Mouse (Mus musculus) 416B (cell line): ENCODE measurements at regions not wholly inside any gene's neighbourhood (a gene's known extent, or its start where the extent isn't known, plus 50 kb on each side); places are given as distances from the start of the nearest gene placed in this dataset.

Experiments
- DNase-seq: peaks from one replicate; pipeline ENCODE4 v3.0.0; 2011; ENCODE audit warnings: low read depth

DNA sequence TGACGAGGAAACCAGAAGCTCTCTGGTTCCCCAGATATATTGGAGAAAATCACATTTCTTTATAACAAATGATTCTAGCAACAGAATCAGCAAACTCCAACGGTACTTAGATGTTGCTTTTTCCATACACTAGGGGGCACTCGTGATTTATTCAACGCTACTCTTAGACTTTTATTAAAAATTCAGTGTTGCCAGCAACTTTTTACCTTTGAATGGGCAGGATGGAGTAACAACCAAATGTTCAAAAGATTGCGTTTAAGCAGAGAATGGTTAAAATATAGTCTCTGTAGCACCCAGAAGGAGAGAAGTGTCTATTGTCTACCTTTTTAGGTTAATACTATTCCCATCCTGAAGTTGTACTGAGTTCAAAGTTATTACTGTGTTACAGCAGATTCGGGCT is 715.4 kb upstream of the Cblb start:
- DNase-seq = peak; percentile 73

DNA sequence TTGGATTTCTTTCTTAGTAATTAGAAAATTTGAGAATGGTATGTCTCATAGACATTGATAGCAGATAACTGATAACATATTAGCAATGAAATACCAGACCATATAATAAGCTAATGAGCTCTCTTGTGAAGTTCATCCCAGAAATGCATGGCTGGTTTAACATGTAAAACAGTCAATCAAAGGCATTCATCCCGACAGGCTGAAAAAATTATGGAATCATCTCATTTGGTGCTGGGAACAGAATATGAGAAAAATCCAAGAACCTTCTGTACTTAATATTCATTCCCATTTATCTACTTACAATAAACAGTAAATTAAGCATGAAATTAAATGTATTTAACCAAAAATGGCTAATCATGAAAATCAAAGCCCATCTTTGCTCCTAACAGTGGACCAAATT is 698.8 kb upstream of the Cblb start:
- DNase-seq = no peak

DNA sequence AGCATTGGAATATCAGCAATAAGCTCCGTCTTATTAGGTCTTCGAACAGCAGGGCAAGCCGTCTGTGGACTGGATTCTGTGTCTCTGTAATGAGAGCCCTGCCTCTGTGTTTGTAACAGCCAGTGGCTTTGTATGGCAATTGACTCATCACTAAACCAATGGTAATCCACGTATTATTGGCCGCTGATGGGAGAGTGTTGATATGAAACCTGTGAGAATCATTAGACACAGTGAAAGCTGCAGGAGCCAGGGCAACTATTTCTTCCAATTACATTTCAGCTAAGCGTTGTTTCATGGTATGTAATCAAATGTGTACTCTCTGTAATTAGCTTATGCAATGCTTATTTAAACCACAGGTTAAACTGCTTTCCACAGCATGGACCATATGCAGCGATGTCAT is 696.1 kb upstream of the Cblb start:
- DNase-seq = no peak

DNA sequence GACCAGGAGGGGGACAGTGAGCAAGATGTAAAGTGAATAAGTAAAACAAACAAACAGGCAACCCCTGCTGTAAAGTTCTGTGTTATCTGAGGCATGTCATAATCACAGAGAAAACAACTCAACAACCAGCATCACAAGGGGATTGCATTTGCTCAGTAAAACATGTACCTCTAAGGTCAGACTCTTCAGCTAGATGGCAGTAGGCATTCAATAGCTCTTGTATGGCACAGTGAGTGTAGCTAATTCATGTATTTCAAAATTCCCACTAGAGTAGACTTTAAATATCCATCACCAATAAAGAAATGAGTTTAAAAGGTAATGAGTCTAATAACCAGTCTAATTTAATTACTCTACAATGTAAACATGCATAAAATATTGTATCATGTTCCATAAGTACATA is 683.9 kb upstream of the Cblb start:
- peak; percentile 33 for DNase-seq

DNA sequence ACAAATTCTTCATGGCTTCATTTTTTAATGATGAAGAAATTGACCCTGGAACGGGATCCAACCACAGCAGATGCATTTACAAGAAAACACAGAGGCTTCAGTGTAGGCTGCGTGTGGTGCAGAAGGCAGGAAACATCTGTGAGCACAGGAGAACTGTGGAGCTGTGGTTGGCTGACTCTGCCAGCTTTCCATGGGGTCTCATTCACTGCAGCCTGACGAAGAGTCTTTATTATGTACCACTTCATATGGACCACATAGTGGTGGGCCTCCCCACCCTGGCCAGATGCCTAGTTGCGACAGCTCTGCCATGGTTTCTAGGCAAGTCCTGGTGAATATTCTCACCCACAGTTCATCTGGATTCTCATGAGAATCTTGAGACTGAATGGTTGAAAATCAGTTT is 678.9 kb upstream of the Cblb start:
- DNase-seq = peak; percentile 89

DNA sequence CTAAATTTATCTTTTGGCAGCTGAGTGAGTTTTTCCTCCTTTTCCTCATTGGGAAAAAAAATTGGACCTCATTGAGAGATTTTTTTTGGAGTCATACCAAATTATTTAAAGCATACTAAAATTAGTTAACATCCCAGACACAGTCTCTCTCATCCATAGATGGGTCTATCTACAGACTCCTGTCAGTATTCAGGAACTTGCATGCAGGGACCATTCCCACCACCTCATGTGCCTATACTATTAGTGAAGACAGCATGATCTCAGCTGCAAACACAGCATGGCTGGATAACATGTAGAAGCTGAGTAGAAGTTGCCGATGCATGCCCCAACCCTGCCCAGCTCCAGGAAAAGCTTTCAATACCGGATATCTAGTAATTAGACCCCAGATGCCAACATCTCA is 677.2 kb upstream of the Cblb start:
- no peak for DNase-seq

DNA sequence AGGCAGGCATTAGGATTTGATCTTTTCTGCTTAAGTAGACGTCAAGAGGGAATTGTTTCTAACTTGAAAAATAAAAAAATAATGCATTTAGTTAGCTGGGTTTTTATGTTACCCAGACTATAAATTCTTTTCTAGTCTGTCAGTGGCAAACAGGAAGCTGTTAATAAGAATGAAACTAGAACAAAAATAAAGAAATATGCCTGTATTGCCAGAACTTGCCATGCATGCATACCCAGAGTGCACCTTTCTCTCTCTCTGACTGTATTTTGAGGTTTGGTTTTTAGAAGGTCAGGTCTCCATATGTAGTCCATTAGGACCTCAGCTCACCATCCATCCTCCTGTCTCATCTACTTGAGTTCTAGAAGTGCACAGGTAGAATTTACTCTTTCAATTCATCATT is 661.0 kb upstream of the Cblb start:
- DNase-seq = no peak

DNA sequence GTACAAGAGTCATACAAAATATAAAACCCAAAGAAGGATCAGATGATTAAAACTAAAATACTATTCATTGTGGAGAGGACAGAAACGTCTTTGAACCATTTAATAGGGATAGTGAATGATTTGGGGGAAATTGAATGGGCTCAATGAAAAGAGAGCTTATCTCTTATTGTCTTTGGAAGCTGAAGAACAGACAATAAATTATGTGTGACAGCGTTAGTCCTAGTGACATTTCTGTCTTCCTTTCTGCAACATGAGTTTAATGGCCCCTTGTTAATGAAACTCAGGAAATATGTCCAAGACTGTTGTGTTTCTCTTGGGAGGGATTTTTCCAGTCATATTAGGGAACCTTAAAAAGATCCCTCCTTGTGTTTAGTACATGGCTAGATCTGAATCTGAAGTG is 644.6 kb upstream of the Cblb start:
- no peak for DNase-seq

DNA sequence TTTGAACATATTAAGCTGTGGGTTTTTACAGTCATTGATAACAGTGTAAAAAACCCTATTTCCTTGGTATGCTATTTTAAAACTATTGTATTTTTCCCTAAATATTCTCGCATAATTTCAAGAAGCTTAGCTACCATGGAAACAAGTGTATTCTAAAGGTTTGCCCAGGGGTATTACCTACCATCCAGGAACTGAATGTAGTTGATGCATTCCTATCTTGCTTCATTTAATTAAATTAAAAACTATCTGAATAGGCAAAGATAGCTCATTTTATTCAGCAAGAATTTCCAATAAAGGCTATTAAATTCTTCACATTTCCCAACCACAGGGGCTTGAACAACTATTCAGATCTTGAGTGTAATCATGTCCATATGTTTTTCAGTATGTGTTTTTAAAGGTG is 643.5 kb upstream of the Cblb start:
- no peak for DNase-seq

DNA sequence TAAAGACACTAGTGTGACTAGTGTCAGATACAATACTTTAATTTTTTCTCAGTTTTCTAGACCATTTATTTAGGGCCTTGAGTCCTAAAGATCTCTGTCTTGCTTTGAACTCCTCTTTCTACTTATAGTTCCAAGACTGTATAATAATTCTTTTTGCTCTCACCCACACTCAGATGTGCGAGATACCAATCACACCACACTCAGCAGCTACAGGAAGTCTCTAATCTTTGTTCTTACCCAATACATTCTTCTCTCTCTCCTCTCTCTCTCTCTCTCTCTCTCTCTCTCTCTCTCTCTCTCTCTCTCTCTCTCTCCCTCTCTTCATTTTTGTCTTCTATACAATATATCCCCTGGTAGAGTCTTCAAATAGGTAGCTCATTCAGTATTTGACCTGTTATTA is 637.2 kb upstream of the Cblb start:
- DNase-seq = no peak
